Mouse (Mus musculus) bone marrow macrophage, adult 2 months (primary cell): ENCODE measurements around the gene Gkap1.

Experiments
- CTCF ChIP-seq: IDR thresholded peaks from 2 replicates; pipeline ENCODE4 v1.5.1; 2012; ENCODE audit warnings: low read depth, mild to moderate bottlenecking, low read length, moderate library complexity
- POLR2A ChIP-seq: IDR thresholded peaks from 2 replicates; pipeline ENCODE4 v1.6.1; 2012; ENCODE audit warnings: mild to moderate bottlenecking, low read depth, low read length, borderline replicate concordance

GRCm38 (mm10) chr13:58192146-58192545, 83.4 kb downstream of the Gkap1 start:
- TF ChIP-seq CTCF = no peak
- no peak for TF ChIP-seq POLR2A
